Mouse (Mus musculus): ENCODE data around the gene Klhdc7a.

Gene Klhdc7a

DNA sequence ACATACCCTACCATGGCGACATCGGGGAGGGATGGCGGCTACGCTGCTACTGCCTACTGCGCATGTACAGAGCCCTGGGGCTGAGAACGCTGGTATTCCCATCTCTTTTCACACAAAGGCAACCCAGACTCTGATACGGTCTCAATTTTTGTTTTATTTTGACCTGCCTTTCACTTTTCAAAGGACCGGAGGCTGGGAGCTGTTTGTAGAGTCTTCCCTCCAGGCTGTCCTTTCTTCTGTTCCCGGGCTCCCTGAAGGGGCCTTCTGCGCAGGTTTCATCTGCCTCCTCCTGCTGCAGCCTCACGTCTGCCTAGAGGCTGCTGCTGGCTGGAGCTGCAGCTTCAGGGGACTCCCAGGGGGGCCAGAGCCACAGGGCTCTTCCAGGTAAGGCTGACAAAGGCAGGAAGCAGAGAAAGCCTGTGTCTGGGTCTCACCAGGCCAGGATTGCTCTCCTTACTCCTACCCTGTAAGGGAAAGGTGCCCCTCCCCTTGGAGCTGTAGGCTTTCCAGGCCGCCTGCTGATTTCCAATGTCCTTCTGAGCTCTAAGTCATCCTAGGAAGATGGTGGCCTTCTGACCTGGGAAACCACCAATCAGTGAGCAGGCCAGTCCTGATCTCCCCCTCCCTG, 7.6 kb downstream of the Klhdc7a start:
- no peak for DNase-seq (ENCODE audit: low spot score)

GRCm38 (mm10) chr4:139959188-139959587, 8.6 kb downstream of the Klhdc7a start:
- no peak for DNase-seq (ENCODE audit: low spot score)

- DNase-seq (ENCODE audit: low spot score): no peak
Measured at GRCm38 (mm10) chr4:139950876-139951485, 16.8 kb downstream of the Klhdc7a start.

DNA sequence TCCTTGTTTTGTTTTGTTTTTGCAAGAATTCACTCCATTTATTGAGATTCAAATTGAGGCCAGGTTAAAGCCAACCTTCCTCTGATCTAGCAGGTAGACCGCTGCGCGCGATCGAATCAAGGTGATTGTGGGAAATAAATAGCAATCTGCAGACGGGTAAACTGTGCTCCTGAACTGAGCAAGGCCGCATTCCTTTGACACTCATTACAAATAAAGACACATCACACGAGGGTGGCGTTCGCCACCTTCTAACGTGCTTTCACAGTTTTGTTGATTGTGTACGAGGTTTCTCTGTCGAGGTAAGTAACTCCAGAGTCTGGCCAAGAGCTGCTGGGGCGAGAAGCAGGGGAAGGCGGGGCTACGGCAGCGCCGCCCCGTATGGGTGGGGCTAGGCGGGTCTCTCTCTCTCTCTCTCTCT, 17.4 kb downstream of the Klhdc7a start:
- DNase-seq (ENCODE audit: low spot score): no peak

DNA sequence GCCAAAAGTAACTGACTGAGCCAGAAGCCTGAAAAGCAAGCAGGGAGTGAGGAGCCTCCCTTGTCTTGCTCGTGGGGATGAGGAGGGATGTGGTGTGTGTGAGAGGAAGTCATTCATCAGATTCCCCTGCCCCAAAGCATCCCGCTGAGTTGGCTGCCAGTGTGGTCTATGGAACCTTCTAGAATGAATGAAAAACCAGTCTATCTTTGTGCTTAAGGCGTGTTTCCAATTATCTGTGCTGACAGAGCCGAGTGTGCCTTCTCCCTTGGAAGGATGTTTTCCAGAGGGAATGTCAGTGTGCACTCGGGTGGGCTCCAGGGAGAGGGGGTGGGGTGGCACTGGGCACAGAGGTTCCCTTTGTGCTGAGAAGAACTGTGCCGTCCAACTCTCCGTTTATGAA, 19.2 kb downstream of the Klhdc7a start:
- no peak for DNase-seq (ENCODE audit: low spot score)

DNA sequence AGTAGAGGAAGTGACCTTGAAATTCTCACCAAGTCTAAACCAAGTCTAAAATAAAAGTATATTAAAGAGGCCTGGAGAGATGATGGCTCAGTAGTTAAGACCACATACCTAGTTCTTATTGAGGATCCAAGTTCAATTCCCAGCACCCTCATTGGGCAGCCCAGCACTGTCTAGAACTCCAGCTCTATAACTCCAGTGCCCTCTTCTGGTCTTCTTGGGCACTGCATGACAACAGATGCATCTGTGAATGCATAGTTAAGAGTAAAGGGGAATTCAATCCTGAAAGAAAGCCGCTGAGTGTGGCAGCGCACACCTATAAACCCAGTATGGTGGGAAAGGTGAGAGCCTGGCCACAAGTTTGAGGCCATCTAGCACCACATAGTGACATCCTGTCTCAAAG, 20.5 kb downstream of the Klhdc7a start:
- no peak for DNase-seq (ENCODE audit: low spot score)

- DNase-seq (ENCODE audit: low spot score): no peak
Measured at GRCm38 (mm10) chr4:139941831-139942230, 26.0 kb downstream of the Klhdc7a start.

DNA sequence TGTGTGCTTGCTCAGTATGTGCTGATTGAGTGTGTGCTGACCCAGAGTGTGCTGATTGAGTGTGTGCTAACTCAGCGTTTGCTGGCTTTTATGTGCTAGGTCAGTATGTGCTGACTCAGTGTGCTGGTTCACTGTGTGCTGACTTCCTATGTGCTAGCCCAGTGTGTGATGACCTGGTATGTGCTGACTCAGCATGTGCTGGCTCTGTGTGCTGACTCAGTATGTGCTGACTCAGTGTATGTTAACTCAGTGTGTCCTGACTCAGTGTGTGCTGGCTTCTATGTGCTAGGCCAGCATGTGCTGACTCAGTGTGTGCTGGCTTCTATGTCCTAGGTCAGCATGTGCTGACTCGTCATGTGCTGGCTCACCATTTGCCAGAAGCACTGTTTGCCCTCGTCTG, 32.3 kb downstream of the Klhdc7a start:
- DNase-seq (ENCODE audit: low spot score): no peak

- no peak for DNase-seq (ENCODE audit: low spot score)
Measured at GRCm38 (mm10) chr4:139932970-139933801, 34.6 kb downstream of the Klhdc7a start.

- no peak for DNase-seq (ENCODE audit: low spot score)
Measured at GRCm38 (mm10) chr4:139931790-139932510, 35.9 kb downstream of the Klhdc7a start.

DNA sequence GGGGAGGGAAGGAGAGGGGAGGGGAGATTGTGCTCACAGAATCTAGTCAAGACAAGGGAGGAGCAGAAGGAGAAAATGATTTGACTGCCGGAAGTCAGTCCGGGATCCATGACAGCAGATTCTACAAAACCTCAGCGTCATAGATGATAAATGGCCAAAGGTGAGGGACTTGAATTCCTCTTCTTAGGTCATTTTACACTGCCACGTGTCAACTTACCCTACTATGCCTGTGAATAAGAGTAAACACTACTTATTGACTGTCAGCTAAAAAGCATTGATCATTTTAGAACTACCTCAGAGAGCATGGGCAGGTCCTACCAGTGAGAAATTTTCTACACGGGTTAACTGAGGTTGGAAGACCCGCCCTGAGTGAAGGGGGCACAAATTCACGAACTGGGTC, 36.9 kb downstream of the Klhdc7a start:
- no peak for DNase-seq (ENCODE audit: low spot score)

- no peak for DNase-seq (ENCODE audit: low spot score)
Measured at GRCm38 (mm10) chr4:139926161-139926561, 41.7 kb downstream of the Klhdc7a start.

GRCm38 (mm10) chr4:139925275-139926160, 42.3 kb downstream of the Klhdc7a start:
- DNase-seq (ENCODE audit: low spot score): no peak

GRCm38 (mm10) chr4:139916731-139917130, 51.1 kb downstream of the Klhdc7a start:
- no peak for DNase-seq (ENCODE audit: low spot score)

Data from T-cell, adult 2 months (primary cell).